Mouse (Mus musculus) neural tube, embryonic 15.5 days (tissue): Measurements from ENCODE around the gene Plvap. TPM values are rescaled to one million over a fixed set of nuclear protein-coding genes. Genes with fewer than 3 reads are reported as not detected.

Source experiments
- ATAC-seq: fragments of 200-750 bp; cut with Nextera tagmentation; 2 replicates; pipeline ENCODE4 v1.8.0; 2017; ENCODE audit warnings: mild to moderate bottlenecking, moderate TSS enrichment, moderate library complexity; ENCODE audit not compliant: low FRiP score
- H3K27ac ChIP-seq: fragments of 300-500 bp; sonication (generic); replicated peaks from 2 replicates; pipeline ENCODE4 v1.5.1; 2015; ENCODE audit warnings: mild to moderate bottlenecking, inconsistent platforms
- H3K27me3 ChIP-seq: fragments of 300-500 bp; sonication (generic); replicated peaks from 2 replicates; pipeline ENCODE4 v1.6.1; 2015; ENCODE audit warnings: inconsistent platforms
- H3K36me3 ChIP-seq: fragments of 300-500 bp; sonication (generic); 2 replicates; pipeline ENCODE4 v1.6.1; 2015; ENCODE audit warnings: inconsistent platforms
- H3K4me1 ChIP-seq: fragments of 300-500 bp; sonication (generic); 2 replicates; pipeline ENCODE4 v1.6.1; 2015; ENCODE audit warnings: inconsistent platforms
- H3K4me2 ChIP-seq: fragments of 300-500 bp; sonication (generic); 2 replicates; pipeline ENCODE4 v1.6.1; 2015; ENCODE audit warnings: inconsistent platforms, mild to moderate bottlenecking, moderate library complexity
- H3K4me3 ChIP-seq: fragments of 300-500 bp; sonication (generic); replicated peaks from 2 replicates; pipeline ENCODE4 v1.5.1; 2015; ENCODE audit warnings: mild to moderate bottlenecking, inconsistent platforms
- H3K9ac ChIP-seq: fragments of 300-500 bp; sonication (generic); replicated peaks from 2 replicates; pipeline ENCODE4 v1.6.1; 2015; ENCODE audit warnings: mild to moderate bottlenecking, inconsistent platforms
- H3K9me3 ChIP-seq: fragments of 300-500 bp; sonication (generic); replicated peaks from 2 replicates; pipeline ENCODE4 v1.6.1; 2016; ENCODE audit warnings: inconsistent platforms
- WGBS: fragments of 180-500 bp; shearing (Covaris S2); methylation state at CpG from one replicate; pipeline ENCODE4 v1.1.7; 2015; ENCODE audit warnings: mixed read lengths; 5-methylcytosine and 5-hydroxymethylcytosine counted together
- polyA plus RNA-seq: library from polyadenylated mRNA; unstranded; fragments of >200 nt; fragmentation: Nextera tagmentation; extraction: Ambion mirVana; gene quantifications from 2 replicates; pipeline ENCODE4 v1.2.1, GENCODE M21; 2015

The Plvap gene
- polyA plus RNA-seq, 1 experiment from 2014 or later = 9.5 TPM

GRCm38 (mm10) chr8:71470146-71470912 lies 41.2 kb downstream of the Plvap start:
- peak overlapping the region; percentile 72 for H3K9ac ChIP-seq
- 92% methylated on average over 3 of the region's 3 CpGs for WGBS
- peaks cover 31% of the 10 kb centered on the region for H3K4me1 ChIP-seq
- H3K4me3 ChIP-seq = peak overlapping the region; percentile 83
- no peak for ATAC-seq
- H3K9me3 ChIP-seq = no peaks in the 10 kb centered on the region
- H3K36me3 ChIP-seq = peaks cover 45% of the 10 kb centered on the region
- H3K27me3 ChIP-seq = no peaks in the 10 kb centered on the region
- peak overlapping the region; percentile 89 for H3K4me2 ChIP-seq
- peak overlapping the region; percentile 90; the same call in 1 of the 2 replicates for H3K27ac ChIP-seq

DNA sequence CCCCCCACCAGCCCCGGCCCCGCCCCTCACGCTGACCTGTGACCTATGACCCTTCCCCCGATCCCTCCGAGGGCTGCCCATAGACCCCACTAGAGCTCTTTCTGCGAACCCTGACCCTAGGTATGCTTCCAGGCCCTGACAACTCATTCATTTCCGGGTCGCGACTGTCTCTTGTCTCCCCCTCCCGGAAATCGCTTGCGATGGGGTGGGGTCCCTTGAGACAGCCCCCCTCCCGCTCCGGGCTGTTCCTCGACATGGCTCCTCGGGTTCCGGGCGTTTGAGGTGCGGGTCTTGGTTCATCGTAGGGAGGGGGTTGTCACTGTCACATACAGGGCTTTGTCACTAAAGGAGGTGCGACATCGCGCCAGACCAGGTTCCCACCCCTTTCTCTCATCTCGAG lies 42.1 kb downstream of the Plvap start:
- ATAC-seq = peak; percentile 53
- WGBS = 2% methylated on average over 24 of the region's 24 CpGs
- Histone ChIP-seq H3K36me3 (peaks cover 36% of the 10 kb centered on the region), H3K27ac (peak overlapping the region; percentile 90), H3K4me2 (peak overlapping the region; percentile 89), H3K9me3 (no peaks in the 10 kb centered on the region), H3K4me1 (peaks cover 33% of the 10 kb centered on the region), H3K4me3 (peak overlapping the region; percentile 83), H3K27me3 (no peaks in the 10 kb centered on the region), H3K9ac (peak overlapping the region; percentile 72)

- peaks cover 31% of the 10 kb centered on the region for H3K36me3 ChIP-seq
- H3K27ac ChIP-seq = peak within 1 kb of the TSS; percentile 90
- H3K9me3 ChIP-seq = no peaks in the 10 kb centered on the region
- under 1% methylated on average over 45 of the region's 52 CpGs for WGBS
- H3K4me1 ChIP-seq = peaks cover 38% of the 10 kb centered on the region
- H3K4me3 ChIP-seq = peak within 1 kb of the TSS; percentile 83
- peak; percentile 90 for ATAC-seq
- peak within 1 kb of the TSS; percentile 72 for H3K9ac ChIP-seq
- peak within 1 kb of the TSS; percentile 89 for H3K4me2 ChIP-seq
- no peaks in the 10 kb centered on the region for H3K27me3 ChIP-seq
Measured at GRCm38 (mm10) chr8:71468916-71469315, 42.6 kb downstream of the Plvap start, which contains the start of gene Dda1. TSS of gene Dda1 (plus strand) at chr8:71469199.

GRCm38 (mm10) chr8:71468001-71468400 lies 43.6 kb downstream of the Plvap start:
- Histone ChIP-seq H3K27ac (no peak overlapping the region), H3K9me3 (no peaks in the 10 kb centered on the region), H3K36me3 (peaks cover 22% of the 10 kb centered on the region), H3K4me3 (no peak overlapping the region; the same call in 1 of the 2 replicates), H3K4me1 (peaks cover 43% of the 10 kb centered on the region), H3K4me2 (no peak overlapping the region), H3K9ac (no peak overlapping the region), H3K27me3 (no peaks in the 10 kb centered on the region)
- 82% methylated on average over 1 of the region's 1 CpGs for WGBS
- ATAC-seq = no peak

GRCm38 (mm10) chr8:71467201-71467600 lies 44.4 kb downstream of the Plvap start:
- Histone ChIP-seq H3K9ac (no peak overlapping the region), H3K27ac (no peak overlapping the region), H3K36me3 (peaks cover 14% of the 10 kb centered on the region), H3K4me1 (peaks cover 51% of the 10 kb centered on the region), H3K4me3 (no peak overlapping the region), H3K4me2 (no peak overlapping the region), H3K27me3 (no peaks in the 10 kb centered on the region), H3K9me3 (no peaks in the 10 kb centered on the region)
- no peak for ATAC-seq
- 99% methylated on average over 2 of the region's 2 CpGs for WGBS

DNA sequence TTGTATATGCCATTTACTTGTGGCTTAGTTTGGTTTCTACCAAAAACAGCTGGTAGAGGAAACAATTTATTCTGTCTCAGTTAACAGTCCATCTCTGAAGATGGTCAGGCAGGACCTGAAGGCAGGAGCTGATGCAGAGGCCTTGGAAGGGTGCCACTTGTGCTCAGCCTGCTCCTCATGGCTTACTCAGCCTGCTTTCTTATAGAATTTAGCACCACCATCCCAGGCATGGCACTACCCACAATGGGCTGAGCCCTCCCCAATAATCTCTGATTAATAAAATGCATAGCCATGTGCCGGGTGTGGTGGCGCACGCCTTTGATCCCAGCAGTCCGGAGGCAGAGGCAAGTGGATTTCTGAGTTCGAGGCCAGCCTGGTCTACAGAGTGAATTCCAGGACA lies 45.4 kb downstream of the Plvap start:
- H3K4me1 ChIP-seq = peaks cover 61% of the 10 kb centered on the region
- 97% methylated on average over 5 of the region's 5 CpGs for WGBS
- no peak overlapping the region for H3K9ac ChIP-seq
- peak overlapping the region; percentile 95; the same call in 1 of the 2 replicates for H3K4me2 ChIP-seq
- no peaks in the 10 kb centered on the region for H3K27me3 ChIP-seq
- H3K4me3 ChIP-seq = no peak overlapping the region
- H3K36me3 ChIP-seq = peaks cover 8% of the 10 kb centered on the region
- ATAC-seq = no peak
- H3K27ac ChIP-seq = no peak overlapping the region
- no peaks in the 10 kb centered on the region for H3K9me3 ChIP-seq

- WGBS = 86% methylated on average over 8 of the region's 8 CpGs
- peaks cover 61% of the 10 kb centered on the region for H3K4me1 ChIP-seq
- peak overlapping the region; percentile 57 for H3K9ac ChIP-seq
- peaks cover 8% of the 10 kb centered on the region for H3K36me3 ChIP-seq
- ATAC-seq = no peak
- H3K27ac ChIP-seq = no peak overlapping the region
- peak overlapping the region; percentile 93 for H3K4me3 ChIP-seq
- H3K27me3 ChIP-seq = no peaks in the 10 kb centered on the region
- H3K4me2 ChIP-seq = peak overlapping the region; percentile 95
- H3K9me3 ChIP-seq = no peaks in the 10 kb centered on the region
Measured at GRCm38 (mm10) chr8:71465733-71466132, 45.8 kb downstream of the Plvap start.

DNA sequence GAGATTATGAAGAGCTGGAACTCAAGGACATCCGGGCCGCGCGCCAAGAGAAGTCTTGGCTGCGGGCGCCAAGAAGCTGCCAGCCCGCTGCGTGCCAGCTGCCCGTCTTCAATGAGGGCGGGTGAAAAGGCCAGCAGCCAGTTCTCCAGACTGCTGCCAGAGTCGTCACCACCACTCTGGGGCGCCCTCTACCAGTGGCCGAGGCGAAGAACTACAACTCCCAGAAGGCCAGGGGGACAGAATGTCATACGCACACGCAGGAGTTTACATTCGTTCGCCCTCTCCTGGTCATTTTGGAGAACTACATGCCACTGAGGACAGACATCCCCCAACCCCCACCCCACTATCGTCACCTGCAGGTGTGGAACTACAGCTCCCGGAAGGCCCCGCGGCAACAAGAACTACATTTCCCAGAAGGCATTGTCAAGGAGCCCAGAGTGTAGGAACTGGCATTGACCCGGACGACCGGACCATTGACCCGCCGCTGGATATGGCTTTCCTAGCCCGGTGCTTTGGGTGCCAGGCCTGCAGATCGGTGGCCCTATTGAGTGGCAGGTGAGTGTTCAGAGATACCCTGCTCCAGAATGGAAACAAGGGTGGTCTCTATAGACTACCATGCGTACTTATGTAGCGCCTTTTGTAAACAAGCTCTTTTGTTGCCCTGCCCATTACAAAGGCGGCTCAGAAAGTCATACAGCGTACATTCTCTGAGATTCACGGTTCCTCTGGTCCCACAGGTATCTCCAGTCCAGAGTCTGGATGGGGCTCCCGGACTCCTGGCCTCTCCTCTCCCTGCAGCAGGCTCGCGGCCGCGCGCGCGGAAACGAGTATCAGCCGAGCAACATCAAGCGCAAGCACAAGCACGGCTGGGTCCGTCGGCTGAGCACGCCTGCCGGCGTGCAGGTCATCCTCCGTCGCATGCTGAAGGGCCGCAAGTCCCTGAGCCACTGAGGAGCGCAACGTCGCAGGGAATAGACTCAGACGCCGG lies 46.7 kb downstream of the Plvap start, which contains the start of gene Mrpl34:
TSS of gene Mrpl34 (plus strand) at position 447 of the 988 bp plus-strand sequence.
- Histone ChIP-seq H3K27me3 (no peaks in the 10 kb centered on the region), H3K9me3 (no peaks in the 10 kb centered on the region), H3K4me3 (peak within 1 kb of the TSS; percentile 93), H3K36me3 (peaks cover 13% of the 10 kb centered on the region), H3K4me1 (peaks cover 58% of the 10 kb centered on the region), H3K4me2 (peak within 1 kb of the TSS; percentile 95), H3K9ac (peak within 1 kb of the TSS; percentile 92), H3K27ac (peak within 1 kb of the TSS; percentile 87)
- ATAC-seq = peak; percentile 70
- WGBS = under 1% methylated on average over 59 of the region's 59 CpGs

GRCm38 (mm10) chr8:71463188-71464033 lies 48.1 kb downstream of the Plvap start, which contains the start of gene Abhd8:
TSS of gene Abhd8 (minus strand) at chr8:71463655.
- peaks cover 65% of the 10 kb centered on the region for H3K4me1 ChIP-seq
- under 1% methylated on average over 55 of the region's 55 CpGs for WGBS
- H3K36me3 ChIP-seq = peaks cover 27% of the 10 kb centered on the region
- peak within 1 kb of the TSS; percentile 87 for H3K27ac ChIP-seq
- H3K9me3 ChIP-seq = no peaks in the 10 kb centered on the region
- peak within 1 kb of the TSS; percentile 93 for H3K4me3 ChIP-seq
- H3K9ac ChIP-seq = peak within 1 kb of the TSS; percentile 92
- peak; percentile 82 for ATAC-seq
- peak within 1 kb of the TSS; percentile 95 for H3K4me2 ChIP-seq
- H3K27me3 ChIP-seq = no peaks in the 10 kb centered on the region

GRCm38 (mm10) chr8:71462786-71463185 lies 48.8 kb downstream of the Plvap start:
- no peaks in the 10 kb centered on the region for H3K9me3 ChIP-seq
- peaks cover 65% of the 10 kb centered on the region for H3K4me1 ChIP-seq
- H3K27ac ChIP-seq = peak overlapping the region; percentile 87
- peak overlapping the region; percentile 92 for H3K9ac ChIP-seq
- peaks cover 33% of the 10 kb centered on the region for H3K36me3 ChIP-seq
- peak; percentile 2; the same call in 1 of the 2 replicates for ATAC-seq
- 5% methylated on average over 16 of the region's 16 CpGs for WGBS
- peak overlapping the region; percentile 93 for H3K4me3 ChIP-seq
- H3K4me2 ChIP-seq = peak overlapping the region; percentile 95
- H3K27me3 ChIP-seq = no peaks in the 10 kb centered on the region
